Mouse (Mus musculus) bone marrow, adult 2 months (tissue): ENCODE data around the gene Olfr574.

Experiments
- CTCF ChIP-seq: fragments of 200-500 bp; IDR thresholded peaks from 2 replicates; pipeline ENCODE4 v1.5.1; 2011; ENCODE audit warnings: low read length, control low read depth; ENCODE audit not compliant: control insufficient read depth, insufficient read depth
- POLR2A ChIP-seq: fragments of 200-500 bp; IDR thresholded peaks from 2 replicates; pipeline ENCODE4 v1.6.1; 2011; ENCODE audit warnings: low read depth, mild to moderate bottlenecking, control low read depth, low read length, borderline replicate concordance; ENCODE audit not compliant: control insufficient read depth

- TF ChIP-seq POLR2A (no peak), CTCF (no peak)
These were observed 31.0 kb upstream of the Olfr574 start, which contains the start of gene Olfr571 for GRCm38 (mm10) chr7:102917032-102917875.
